Mouse (Mus musculus): ENCODE measurements around the gene Gnai1. TPM values are rescaled to one million over a fixed set of nuclear protein-coding genes. Genes with fewer than 3 reads are reported as not detected.

The Gnai1 gene
- total RNA-seq, 2 experiments from 2014 or later: 7.0 to 8.2 TPM

- no peak for DNase-seq
Observed at GRCm38 (mm10) chr5:18288079-18288478, 72.1 kb downstream of the Gnai1 start.

- no peak for DNase-seq
Observed at GRCm38 (mm10) chr5:18282095-18282494, 78.1 kb downstream of the Gnai1 start.

GRCm38 (mm10) chr5:18274352-18274940 is 85.7 kb downstream of the Gnai1 start:
- DNase-seq: no peak

- DNase-seq: no peak
Observed at GRCm38 (mm10) chr5:18273291-18274284, 86.6 kb downstream of the Gnai1 start.

- DNase-seq: no peak
Observed at GRCm38 (mm10) chr5:18250379-18251017, 109.7 kb downstream of the Gnai1 start.

GRCm38 (mm10) chr5:18249132-18249531 is 111.0 kb downstream of the Gnai1 start:
- DNase-seq: no peak

- DNase-seq: no peak
Observed at GRCm38 (mm10) chr5:18229396-18229795, 130.8 kb downstream of the Gnai1 start.

- no peak for DNase-seq
Observed at GRCm38 (mm10) chr5:18228866-18229265, 131.3 kb downstream of the Gnai1 start.

GRCm38 (mm10) chr5:18220873-18221272 is 139.3 kb downstream of the Gnai1 start:
- peak in 1 of 2 experiments; percentile 7 for DNase-seq

- no peak for DNase-seq
Observed at GRCm38 (mm10) chr5:18218292-18218691, 141.9 kb downstream of the Gnai1 start.

GRCm38 (mm10) chr5:18217856-18218255 is 142.3 kb downstream of the Gnai1 start:
- DNase-seq: peak in 1 of 2 experiments; percentile 1

Data from heart, adult 18-20 months (tissue).